Mouse (Mus musculus): ENCODE results near the gene Foxo1. TPM values are rescaled to one million over a fixed set of nuclear protein-coding genes. Genes with fewer than 3 reads are reported as not detected.

Gene Foxo1
- total RNA-seq, 4 experiments from 2014 or later = 21.2 to 23.6 (median 22.5) TPM

GRCm38 (mm10) chr3:52320516-52321270 is 52.6 kb downstream of the Foxo1 start:
- no peak for DNase-seq

GRCm38 (mm10) chr3:52322401-52323385 is 54.6 kb downstream of the Foxo1 start:
- DNase-seq = no peak

- DNase-seq = no peak
Measured at GRCm38 (mm10) chr3:52325006-52325405, 56.9 kb downstream of the Foxo1 start.

- no peak for DNase-seq
Measured at GRCm38 (mm10) chr3:52326687-52327086, 58.6 kb downstream of the Foxo1 start.

GRCm38 (mm10) chr3:52327146-52327545 is 59.0 kb downstream of the Foxo1 start:
- no peak for DNase-seq

- no peak for DNase-seq
Measured at GRCm38 (mm10) chr3:52331709-52332108, 63.6 kb downstream of the Foxo1 start.

GRCm38 (mm10) chr3:52338761-52339160 is 70.6 kb downstream of the Foxo1 start:
- no peak for DNase-seq

GRCm38 (mm10) chr3:52340336-52341034 is 72.3 kb downstream of the Foxo1 start:
- no peak for DNase-seq

GRCm38 (mm10) chr3:52342226-52342625 is 74.1 kb downstream of the Foxo1 start:
- DNase-seq = no peak

- no peak for DNase-seq
Measured at GRCm38 (mm10) chr3:52342801-52343200, 74.7 kb downstream of the Foxo1 start.

GRCm38 (mm10) chr3:52343270-52344070 is 75.3 kb downstream of the Foxo1 start:
- no peak for DNase-seq

GRCm38 (mm10) chr3:52345881-52346280 is 77.7 kb downstream of the Foxo1 start:
- no peak for DNase-seq

- DNase-seq = no peak
Measured at GRCm38 (mm10) chr3:52346986-52347710, 79.0 kb downstream of the Foxo1 start.

- DNase-seq = no peak
Measured at GRCm38 (mm10) chr3:52347980-52348622, 80.0 kb downstream of the Foxo1 start.

GRCm38 (mm10) chr3:52350636-52351035 is 82.5 kb downstream of the Foxo1 start:
- DNase-seq = no peak

- no peak for DNase-seq
Measured at GRCm38 (mm10) chr3:52351901-52352300, 83.8 kb downstream of the Foxo1 start.

GRCm38 (mm10) chr3:52354203-52354602 is 86.1 kb downstream of the Foxo1 start:
- DNase-seq = no peak

GRCm38 (mm10) chr3:52357265-52357953 is 89.3 kb downstream of the Foxo1 start:
- DNase-seq = no peak

GRCm38 (mm10) chr3:52364576-52364975 is 96.4 kb downstream of the Foxo1 start:
- DNase-seq = no peak

GRCm38 (mm10) chr3:52369204-52369603 is 101.1 kb downstream of the Foxo1 start:
- DNase-seq = peak; percentile 62
